Mouse (Mus musculus) v-Abl transformed pro-B cells (cell line): ENCODE measurements at regions not wholly inside any gene's neighbourhood (a gene's known extent, or its start where the extent isn't known, plus 50 kb on each side); places are given as distances from the start of the nearest gene placed in this dataset.

Experiments used
- in situ Hi-C, 2 experiments: fragments of 400-800 bp; cut with MboI; formaldehyde crosslinking; loops; one replicate each; pipeline ENCODE4 v1.15.1; 2025; ENCODE audit not compliant: unreplicated experiment in 2 of 2

GRCm38 (mm10) chr9:85457400-85457799 is 130.3 kb upstream of the Tent5a start:
- in situ Hi-C loops = no loop called here

- in situ Hi-C loops = no loop called here
Observed at GRCm38 (mm10) chr9:85455382-85455781, 128.2 kb upstream of the Tent5a start.

GRCm38 (mm10) chr9:85452196-85452857 is 125.2 kb upstream of the Tent5a start:
- in situ Hi-C loops = no loop called here

- in situ Hi-C loops = no loop called here
Observed at GRCm38 (mm10) chr9:85451349-85451748, 124.2 kb upstream of the Tent5a start.

GRCm38 (mm10) chr9:85450877-85451276 is 123.7 kb upstream of the Tent5a start:
- in situ Hi-C loops = no loop called here

GRCm38 (mm10) chr9:85449493-85449892 is 122.3 kb upstream of the Tent5a start:
- in situ Hi-C loops = no loop called here

- in situ Hi-C loops = no loop called here
Observed at GRCm38 (mm10) chr9:85442761-85443505, 115.8 kb upstream of the Tent5a start.

GRCm38 (mm10) chr9:85439664-85440063 is 112.5 kb upstream of the Tent5a start:
- in situ Hi-C loops = no loop called here

- in situ Hi-C loops = no loop called here
Observed at GRCm38 (mm10) chr9:85432220-85432619, 105.1 kb upstream of the Tent5a start.

- in situ Hi-C loops = no loop called here
Observed at GRCm38 (mm10) chr9:85426809-85427208, 99.7 kb upstream of the Tent5a start.

GRCm38 (mm10) chr9:85423908-85424307 is 96.8 kb upstream of the Tent5a start:
- in situ Hi-C loops = no loop called here

- in situ Hi-C loops = no loop called here
Observed at GRCm38 (mm10) chr9:85414391-85414790, 87.2 kb upstream of the Tent5a start.

GRCm38 (mm10) chr9:85413813-85414212 is 86.7 kb upstream of the Tent5a start:
- in situ Hi-C loops = no loop called here

GRCm38 (mm10) chr9:85410643-85411296 is 83.6 kb upstream of the Tent5a start:
- in situ Hi-C loops = no loop called here

- in situ Hi-C loops = no loop called here
Observed at GRCm38 (mm10) chr9:85409974-85410506, 82.9 kb upstream of the Tent5a start.

- in situ Hi-C loops = no loop called here
Observed at GRCm38 (mm10) chr9:85408461-85408860, 81.3 kb upstream of the Tent5a start.

GRCm38 (mm10) chr9:85407592-85407991 is 80.4 kb upstream of the Tent5a start:
- in situ Hi-C loops = no loop called here

- in situ Hi-C loops = no loop called here
Observed at GRCm38 (mm10) chr9:85401736-85402135, 74.6 kb upstream of the Tent5a start.

GRCm38 (mm10) chr9:85400600-85401313 is 73.6 kb upstream of the Tent5a start:
- in situ Hi-C loops = no loop called here

GRCm38 (mm10) chr9:85394975-85395374 is 67.8 kb upstream of the Tent5a start:
- in situ Hi-C loops = no loop called here

- in situ Hi-C loops = no loop called here
Observed at GRCm38 (mm10) chr9:85391283-85391682, 64.1 kb upstream of the Tent5a start.
